Mouse (Mus musculus): ENCODE measurements at regions not wholly inside any gene's neighbourhood (a gene's known extent, or its start where the extent isn't known, plus 50 kb on each side); places are given as distances from the start of the nearest gene placed in this dataset.

- DNase-seq, result no peak
Observed at GRCm38 (mm10) chr2:72674856-72675440, 199.0 kb downstream of the Cdca7 start.

- DNase-seq, result no peak
Observed at GRCm38 (mm10) chr2:72677731-72678130, 201.8 kb downstream of the Cdca7 start.

GRCm38 (mm10) chr2:72688031-72688430, 212.1 kb downstream of the Cdca7 start:
- DNase-seq, result no peak

GRCm38 (mm10) chr2:72701081-72701480, 225.1 kb downstream of the Cdca7 start:
- no peak for DNase-seq

- no peak for DNase-seq
Observed at GRCm38 (mm10) chr2:72703238-72703637, 227.3 kb downstream of the Cdca7 start.

GRCm38 (mm10) chr2:72707676-72708659, 232.0 kb downstream of the Cdca7 start:
- no peak for DNase-seq

- no peak for DNase-seq
Observed at GRCm38 (mm10) chr2:72716931-72717330, 241.0 kb downstream of the Cdca7 start.

- DNase-seq, result peak; percentile 33
Observed at GRCm38 (mm10) chr2:72728699-72729098, 251.5 kb downstream of the Sp3 start.

- no peak for DNase-seq
Observed at GRCm38 (mm10) chr2:72733371-72733770, 246.9 kb downstream of the Sp3 start.

GRCm38 (mm10) chr2:72735035-72735434, 245.2 kb downstream of the Sp3 start:
- no peak for DNase-seq

GRCm38 (mm10) chr2:72736685-72737084, 243.6 kb downstream of the Sp3 start:
- no peak for DNase-seq

- no peak for DNase-seq
Observed at GRCm38 (mm10) chr2:72740391-72741361, 239.6 kb downstream of the Sp3 start.

GRCm38 (mm10) chr2:72741746-72742145, 238.5 kb downstream of the Sp3 start:
- no peak for DNase-seq

- peak; percentile 78 for DNase-seq
Observed at GRCm38 (mm10) chr2:72743651-72744050, 236.6 kb downstream of the Sp3 start.

GRCm38 (mm10) chr2:72744901-72745300, 235.3 kb downstream of the Sp3 start:
- DNase-seq, result no peak

- peak; percentile 58 for DNase-seq
Observed at GRCm38 (mm10) chr2:72746476-72747215, 233.6 kb downstream of the Sp3 start.

- DNase-seq, result no peak
Observed at GRCm38 (mm10) chr2:72747299-72747698, 232.9 kb downstream of the Sp3 start.

GRCm38 (mm10) chr2:72749495-72749894, 230.8 kb downstream of the Sp3 start:
- no peak for DNase-seq

GRCm38 (mm10) chr2:72751441-72751840, 228.8 kb downstream of the Sp3 start:
- no peak for DNase-seq

GRCm38 (mm10) chr2:72752624-72753176, 227.5 kb downstream of the Sp3 start:
- DNase-seq, result no peak

- DNase-seq, result no peak
Observed at GRCm38 (mm10) chr2:72753788-72754713, 226.2 kb downstream of the Sp3 start.
